Mouse (Mus musculus): Measurements from ENCODE around the gene Calhm3.
"Not testable (repeated sequence)": the region's sequence is repeated elsewhere in the genome, so short reads cannot be mapped to it uniquely, and the experiment has no call there.

Gene Calhm3

DNA sequence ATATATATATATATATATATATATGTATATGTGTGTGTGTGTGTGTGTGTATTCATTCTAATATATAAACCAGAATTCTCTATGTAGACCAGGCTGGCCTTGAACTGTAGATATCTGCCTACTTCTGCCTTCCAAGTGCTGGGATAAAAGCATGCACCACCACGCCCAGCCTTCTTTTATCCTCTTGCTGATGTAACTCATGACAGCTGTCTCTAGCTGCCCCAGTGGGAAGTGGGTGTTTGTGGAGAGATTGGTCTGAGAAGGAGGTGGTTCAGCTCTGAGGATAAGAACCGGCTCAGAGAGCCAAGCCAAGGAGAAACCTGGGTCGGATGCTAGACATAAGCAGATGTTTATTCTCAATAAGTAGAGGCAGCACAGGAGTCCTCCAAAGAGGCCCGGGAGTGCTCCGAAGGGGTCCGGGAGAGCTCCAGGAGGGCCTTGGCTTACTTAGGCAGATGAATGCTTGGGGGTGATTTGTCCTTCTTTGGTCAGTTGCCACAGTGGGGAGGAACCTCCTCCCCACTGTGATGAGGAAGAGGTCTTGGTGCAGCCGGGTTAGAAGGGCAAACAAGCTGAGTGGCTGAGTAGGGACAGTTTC lies 10.2 kb upstream of the Calhm3 start:
- DNase-seq (ENCODE audit: low spot score): no peak

DNA sequence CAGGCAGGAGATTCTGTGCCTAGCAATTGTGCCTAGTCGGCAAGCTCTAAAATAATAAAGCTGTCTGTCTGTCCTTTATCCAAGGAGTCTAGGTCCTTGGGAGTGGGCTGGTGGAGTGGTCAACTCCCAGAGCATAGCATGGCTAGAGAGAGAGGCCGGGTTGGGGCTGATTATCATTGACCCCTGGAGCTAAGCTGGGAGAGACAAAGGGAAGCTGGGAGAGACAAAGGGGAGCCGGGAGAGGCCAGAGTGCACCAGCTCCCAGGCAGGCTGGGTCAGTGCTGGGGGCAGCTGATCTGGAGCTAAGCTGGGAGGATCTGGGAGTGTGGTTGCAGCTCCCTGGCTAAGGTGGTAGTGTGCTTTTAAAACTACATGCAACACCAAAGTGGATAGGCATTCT lies 9.2 kb upstream of the Calhm3 start:
- DNase-seq (ENCODE audit: low spot score): no peak

DNA sequence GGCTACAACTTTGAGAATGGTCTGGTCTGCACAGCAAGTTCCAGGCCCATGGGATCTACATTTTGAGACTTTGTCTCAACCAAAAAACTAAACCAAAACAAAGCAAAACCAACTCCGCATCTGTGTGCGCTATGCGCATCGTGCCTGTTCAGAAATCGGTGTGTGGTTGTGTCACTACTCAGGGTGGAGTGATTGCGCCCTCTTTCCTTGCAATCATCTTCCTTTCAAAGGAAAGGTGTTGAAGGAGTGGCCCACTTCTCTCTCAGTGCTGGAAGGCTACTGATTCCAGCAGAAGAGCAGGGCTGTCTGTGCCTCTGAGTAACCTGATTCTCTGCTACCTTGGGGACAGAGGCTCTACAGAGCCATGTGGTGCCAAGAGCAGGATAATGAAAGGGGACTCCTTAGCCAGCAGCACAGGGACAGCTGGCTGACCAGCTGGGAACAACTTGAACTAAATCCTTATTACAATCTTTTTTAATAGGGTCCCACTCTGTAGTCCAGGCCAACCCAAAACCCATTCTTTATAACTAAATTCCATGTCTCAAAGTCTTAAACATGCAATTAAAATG lies 5.7 kb upstream of the Calhm3 start:
- DNase-seq (ENCODE audit: low spot score): no peak

DNA sequence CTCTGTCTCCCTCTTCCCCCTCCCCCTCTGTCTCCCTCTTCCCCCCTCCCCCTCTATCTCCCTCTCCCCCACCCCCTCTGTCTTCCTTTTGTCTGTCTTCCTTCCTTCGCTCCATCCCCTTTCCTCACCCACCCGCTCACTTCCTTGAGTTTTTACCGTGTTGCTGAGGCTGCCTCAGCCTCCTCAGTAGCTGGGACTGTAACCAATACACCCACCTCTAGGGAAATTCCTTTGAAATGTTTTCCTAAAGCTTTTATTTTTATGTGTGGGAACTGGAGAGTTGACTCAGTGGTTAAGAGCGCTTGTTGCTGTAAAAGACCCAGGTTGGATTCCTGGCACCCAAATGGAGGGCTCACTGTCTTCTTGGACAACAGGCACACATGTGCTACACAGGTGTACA lies 4.1 kb upstream of the Calhm3 start:
- no peak for DNase-seq (ENCODE audit: low spot score)

DNA sequence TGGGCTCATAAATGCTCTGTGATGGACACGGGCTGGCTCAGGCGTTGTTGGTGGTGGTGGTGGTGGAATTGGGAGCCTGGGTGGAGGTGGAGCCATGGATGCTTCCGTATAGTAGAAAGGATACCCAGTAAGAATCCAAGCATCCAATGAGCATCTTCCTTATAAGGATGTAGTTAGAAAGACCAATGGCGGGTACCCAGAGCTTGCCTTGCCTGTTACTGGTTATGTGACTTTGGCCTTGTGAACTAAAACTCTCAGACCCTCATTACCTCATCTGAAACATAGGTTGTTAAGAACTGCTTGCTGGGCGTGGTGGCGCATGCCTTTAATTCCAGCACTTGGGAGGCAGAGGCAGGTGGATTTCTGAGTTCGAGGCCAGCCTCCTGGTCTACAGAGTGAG lies 3.8 kb downstream of the Calhm3 start:
- DNase-seq (ENCODE audit: low spot score): no peak

DNA sequence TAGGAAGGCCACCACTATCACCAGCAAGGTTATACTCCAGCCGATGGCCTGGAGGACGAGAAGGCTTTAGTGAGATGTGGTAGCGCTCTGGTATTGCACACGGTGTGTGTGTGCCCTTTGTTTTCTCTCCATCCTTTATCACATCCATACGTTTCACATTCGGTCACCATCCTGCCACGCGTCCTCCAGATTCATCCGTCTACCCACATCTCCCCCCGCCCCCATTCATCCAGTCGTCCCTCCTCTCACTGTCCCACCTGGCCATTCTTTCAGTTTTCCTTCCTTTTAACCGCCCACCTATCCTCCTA lies 5.5 kb downstream of the Calhm3 start:
- no peak for DNase-seq (ENCODE audit: low spot score)

DNA sequence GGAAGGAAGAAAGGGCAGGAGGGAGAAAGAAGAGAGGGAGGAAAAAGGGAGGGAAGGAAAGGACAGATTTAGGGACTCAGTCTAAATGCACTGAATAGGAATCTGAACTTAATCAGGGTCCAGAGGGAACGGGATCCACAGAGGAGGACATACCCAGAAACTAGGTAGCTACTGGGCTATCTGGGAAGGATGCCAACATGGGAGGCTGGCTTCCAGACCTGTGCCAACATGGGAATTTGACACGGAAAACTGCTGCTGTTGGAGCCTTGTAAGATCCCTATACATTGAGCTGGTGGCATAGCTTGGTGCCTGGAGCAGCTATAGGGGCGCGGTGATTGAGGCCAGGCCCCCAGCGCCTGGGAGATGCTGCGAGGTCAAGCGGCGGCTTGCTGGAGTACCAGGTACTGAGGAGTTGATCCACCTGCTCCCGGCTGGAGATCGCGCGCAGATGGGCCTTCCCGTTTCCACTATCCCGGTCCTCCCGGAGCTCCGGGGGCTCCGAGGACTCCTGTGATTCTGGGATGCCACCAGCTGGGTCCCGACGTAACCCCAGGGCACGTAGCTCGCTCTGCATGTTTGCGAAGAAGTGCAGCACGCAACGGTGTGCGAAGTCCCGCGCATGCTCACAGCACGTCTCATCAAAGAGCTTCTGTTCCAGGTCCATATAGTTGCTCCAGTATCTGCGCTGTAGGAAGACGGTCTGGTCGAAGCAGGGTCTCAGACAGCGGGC lies 6.1 kb downstream of the Calhm3 start:
- no peak for DNase-seq (ENCODE audit: low spot score)

DNA sequence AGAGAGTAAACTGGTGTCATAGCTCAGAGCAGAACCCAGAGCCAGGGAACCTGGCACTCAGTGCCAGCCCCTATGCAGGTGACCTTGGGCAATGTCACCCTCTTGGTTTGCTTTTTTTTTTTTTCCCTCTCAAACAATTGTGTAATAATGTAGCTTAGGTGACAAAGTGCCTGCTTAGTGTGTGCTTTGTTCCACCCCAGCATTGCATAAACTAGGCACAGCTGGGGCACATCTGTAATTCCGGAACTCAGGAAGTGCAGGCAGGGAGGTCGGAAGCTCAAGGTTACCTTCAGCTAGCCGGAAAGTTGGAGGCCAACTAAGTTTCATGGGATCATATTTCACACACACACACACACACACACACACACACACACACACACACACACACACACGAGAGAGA lies 7.7 kb downstream of the Calhm3 start:
- no peak for DNase-seq (ENCODE audit: low spot score)

DNA sequence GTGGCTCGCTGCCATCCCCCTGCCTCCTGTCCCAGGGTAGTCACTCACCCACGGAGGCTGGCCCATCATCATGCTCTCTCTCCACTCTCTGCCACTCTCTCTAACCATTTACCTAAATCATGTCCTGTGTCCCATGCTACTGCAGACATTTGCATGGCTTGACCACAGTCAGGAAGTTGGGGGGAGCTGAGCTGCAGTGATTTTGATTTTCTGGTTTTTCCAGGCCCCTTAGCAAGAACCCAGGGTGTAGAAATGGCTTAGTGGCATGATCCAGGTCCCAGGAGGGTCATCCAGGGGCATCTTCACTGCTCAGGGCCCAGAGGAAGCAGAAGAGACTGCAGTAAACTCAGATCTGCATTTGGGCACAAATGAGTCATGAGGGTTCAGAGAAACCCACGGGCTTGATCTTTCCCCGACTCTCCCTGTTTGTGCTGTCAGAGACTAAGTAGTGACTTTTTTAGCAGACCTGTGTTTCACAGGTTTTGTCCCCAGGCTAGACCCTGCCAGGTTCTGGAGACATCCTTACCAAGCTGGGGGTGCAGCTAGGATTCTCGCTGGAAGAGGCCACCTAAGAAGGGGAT lies 9.2 kb downstream of the Calhm3 start:
- no peak for DNase-seq (ENCODE audit: low spot score)

DNA sequence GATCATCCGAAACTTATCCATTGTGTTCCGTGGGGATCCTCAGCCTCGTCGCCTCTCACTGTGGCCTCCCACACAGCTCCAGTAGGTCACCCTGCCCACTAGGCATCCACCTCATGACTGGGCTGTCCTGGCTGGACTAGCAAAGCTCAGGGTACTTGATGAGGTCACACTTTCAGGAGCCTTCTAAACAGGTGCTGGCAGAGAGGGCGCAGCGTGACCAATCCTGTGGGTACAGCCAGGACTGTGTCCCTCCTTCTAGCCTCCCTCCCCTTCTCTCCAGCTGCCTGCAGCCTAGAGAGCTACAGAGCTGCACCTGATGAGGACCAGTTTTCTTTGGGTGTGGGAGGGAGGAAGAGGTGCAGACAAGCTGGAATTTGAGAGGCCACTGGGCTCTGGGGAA lies 13.4 kb downstream of the Calhm3 start, which contains the start of gene Calhm1:
Gene Calhm1 (minus strand): TSS at position 101 of the 400 bp plus-strand sequence.
- no peak for DNase-seq (ENCODE audit: low spot score)

DNA sequence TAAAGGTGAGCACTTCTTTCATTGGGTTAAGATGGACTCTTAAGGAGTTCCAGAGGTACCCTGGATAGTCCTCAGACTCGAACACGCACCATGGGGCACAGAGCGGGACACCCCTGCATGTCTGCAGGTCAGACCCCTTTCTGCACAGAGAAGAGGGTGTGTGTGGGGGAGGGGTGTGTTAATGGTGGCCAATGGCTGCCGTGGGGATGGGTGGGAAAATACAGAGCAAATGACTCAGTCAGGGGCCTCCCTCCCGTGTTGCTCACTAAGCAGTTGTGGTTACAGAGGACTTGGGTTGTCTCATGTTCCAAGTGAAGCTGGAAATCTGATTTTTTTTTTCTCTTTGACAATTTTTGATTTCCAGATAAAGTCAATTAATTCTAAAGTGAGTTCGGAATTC lies 15.1 kb downstream of the Calhm3 start:
- DNase-seq (ENCODE audit: low spot score): no peak

DNA sequence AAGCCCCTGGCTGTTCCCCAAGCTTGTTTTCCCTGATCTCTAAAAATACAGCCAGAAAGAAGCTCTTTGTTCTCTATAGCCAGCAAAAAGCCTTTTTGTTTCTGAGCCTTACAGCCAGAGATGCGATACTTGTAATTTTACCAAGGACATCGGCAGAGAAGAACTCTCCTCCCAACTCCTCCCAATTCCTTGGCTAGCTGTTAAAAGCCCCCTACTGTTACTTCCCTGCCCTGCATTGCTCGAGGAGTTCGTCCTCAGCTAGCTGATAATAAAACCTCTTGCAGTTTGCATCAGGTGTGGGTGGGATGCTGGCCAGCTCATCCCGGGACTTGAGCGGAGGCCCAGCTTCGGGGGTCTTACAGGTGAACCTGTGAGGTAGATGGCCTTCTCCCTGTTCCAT lies 18.0 kb downstream of the Calhm3 start:
- DNase-seq (ENCODE audit: low spot score): not testable (repeated sequence)

DNA sequence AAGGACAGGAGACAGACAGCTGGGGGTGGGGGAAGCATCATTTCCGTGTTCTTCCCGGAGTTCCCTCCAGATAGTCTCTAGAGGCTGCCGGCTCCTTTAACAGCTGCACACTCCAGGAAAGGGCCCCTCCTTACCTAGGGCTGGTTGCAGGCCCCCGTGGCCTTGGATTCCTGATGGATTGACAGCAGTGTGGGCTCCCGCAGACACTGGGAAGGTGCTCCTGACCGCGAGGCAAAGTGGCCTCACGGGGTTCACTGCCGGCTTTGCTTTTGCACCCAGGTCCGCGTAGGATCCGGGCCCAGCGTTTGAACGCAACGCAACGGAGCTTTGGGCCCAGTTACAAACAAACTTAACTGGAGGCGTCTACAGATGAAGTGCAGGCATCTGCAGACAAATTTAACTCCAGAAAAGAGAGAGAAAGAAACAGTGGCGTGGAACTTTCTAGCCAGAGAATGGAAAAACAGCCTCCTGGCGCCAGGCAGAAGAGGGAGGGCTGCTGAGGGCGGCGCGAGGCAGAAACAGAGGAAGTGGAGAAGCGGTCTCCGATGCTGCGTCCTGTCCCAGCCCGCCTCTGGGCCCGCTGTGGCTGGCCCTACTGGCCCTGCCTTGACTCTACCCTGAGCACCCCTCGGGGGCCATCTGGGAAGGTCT lies 19.7 kb downstream of the Calhm3 start, which contains the start of gene Calhm2:
Gene Calhm2 (minus strand): TSS at position 524 of the 651 bp plus-strand sequence.
- DNase-seq (ENCODE audit: low spot score): no peak

DNA sequence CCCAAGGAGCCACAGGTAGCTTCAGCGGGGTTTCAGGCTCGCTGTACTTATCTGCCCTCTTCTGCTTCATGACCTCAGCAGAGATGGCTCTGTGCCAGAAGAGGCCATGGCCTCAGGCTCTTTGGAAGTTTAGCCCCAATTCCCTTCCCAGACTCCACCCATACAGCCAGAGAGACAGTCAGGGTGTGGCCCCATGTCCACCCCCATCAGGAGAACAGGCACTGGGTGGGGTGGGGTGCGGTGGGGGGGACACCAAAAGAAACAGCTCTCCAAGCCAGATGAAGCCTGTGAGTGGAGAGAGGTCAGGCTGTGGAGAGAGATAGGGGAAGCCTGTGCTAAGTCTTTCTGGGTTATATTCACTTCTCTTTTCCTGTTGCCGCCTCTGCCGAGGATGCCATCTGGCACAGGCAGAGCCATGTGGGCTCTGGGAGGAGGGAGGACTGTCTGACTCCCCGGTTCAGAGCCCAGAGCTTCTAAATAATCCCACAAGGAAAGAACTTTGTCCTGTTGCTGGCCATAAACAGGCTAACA lies 20.4 kb downstream of the Calhm3 start:
- DNase-seq (ENCODE audit: low spot score): no peak

DNA sequence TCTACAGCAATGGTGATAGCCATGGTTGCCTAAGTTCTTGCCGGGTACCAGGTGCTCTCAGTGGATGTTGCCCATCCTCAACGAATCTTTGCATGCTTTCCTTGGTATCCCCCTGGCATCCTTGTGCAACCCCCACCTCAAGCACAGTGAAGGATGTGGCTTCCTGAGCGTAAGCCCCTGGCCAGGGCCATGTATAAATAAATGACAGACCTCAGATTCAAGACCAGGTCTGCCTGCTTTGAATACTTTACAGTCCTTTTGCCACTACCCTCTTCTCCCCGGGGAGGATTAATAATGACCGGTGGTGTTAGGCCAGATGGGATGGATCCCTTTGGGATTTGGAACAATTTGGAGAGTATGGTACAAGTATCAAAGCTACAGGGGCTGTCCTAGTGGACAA lies 21.4 kb downstream of the Calhm3 start:
- DNase-seq (ENCODE audit: low spot score): no peak

DNA sequence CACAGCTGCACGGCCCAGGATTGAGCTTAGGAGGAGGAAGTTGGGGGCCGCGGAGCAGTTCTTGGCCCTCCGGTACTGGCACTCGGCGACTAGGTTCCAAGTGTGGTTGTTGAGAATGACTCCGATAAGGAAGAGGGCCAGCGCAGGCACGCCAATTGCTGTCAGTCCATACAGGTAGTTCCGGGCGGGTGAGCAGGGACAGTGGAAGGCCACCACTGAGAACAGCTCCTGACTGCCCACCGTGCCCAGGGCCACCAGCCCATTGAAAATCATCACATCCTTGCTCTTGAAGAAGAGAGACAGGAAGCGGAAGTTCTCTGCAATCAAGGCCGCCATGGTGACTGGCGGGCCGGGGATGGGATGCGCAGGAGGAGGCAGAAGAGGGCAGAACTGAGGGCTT lies 22.0 kb downstream of the Calhm3 start:
- no peak for DNase-seq (ENCODE audit: low spot score)

DNA sequence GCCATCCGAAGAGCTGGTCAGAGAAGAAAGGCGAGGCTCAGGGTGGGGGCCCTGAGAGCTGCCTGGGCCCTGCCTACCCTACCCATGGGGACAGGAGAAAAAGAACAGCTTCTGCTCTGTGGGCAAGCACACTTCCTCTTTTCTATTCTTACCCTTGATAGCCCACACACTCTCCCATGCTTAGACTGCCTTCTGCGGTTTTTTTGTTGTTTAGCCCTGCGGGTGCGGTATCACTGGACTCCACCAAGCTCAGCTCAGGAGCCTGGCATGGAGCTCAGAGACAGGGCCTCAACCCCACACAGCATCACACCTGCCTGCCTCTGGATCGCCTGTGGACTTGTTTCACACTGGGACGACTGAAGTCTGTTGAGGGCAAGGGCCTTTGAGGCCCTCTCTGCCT lies 24.4 kb downstream of the Calhm3 start:
- no peak for DNase-seq (ENCODE audit: low spot score)

DNA sequence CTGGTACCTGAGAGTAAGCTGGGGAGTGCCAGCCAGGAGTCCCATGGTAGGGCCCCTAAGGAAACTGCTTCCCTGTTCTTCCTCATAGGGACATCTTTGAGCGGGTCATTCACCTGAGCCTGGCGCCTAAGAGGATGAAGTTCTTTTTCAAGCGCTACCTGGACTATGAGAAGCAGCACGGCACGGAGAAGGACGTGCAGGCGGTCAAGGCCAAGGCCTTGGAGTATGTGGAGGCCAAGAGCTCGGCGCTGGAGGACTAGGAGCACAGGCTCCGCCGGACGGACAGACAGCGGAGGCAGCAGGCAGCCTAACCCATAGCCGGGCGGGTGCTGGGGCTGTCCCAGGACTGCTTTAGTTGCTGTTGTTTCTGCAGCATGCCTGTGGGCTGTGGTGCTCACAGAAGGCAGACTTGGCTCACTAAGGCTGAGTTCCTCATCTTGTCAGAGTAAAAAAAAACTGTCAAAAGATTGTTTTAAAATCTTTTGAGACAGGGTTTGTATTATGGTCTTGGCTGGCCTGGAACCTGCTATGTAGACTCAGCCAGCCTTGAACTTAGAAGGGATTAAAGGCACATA lies 26.9 kb downstream of the Calhm3 start:
- DNase-seq (ENCODE audit: low spot score): no peak

DNA sequence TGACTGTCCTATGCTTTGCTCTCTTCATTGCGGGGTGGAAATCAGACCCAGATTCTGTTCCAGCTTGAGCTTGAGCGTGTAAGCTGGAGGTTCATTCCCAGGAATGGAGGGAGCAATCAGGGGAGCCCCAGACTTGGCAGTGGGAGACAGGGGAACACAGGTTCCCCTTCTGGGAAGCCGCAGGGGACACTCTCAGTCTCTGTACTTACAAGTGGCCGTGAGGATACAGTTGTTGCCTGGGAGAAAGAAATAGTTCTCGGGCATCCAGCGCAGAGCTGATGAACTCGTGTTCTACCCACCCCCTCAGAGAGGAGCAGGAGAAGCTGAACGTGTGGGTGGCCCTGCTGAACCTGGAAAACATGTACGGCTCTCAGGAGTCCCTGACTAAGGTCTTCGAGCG lies 28.7 kb downstream of the Calhm3 start:
- DNase-seq (ENCODE audit: low spot score): no peak

DNA sequence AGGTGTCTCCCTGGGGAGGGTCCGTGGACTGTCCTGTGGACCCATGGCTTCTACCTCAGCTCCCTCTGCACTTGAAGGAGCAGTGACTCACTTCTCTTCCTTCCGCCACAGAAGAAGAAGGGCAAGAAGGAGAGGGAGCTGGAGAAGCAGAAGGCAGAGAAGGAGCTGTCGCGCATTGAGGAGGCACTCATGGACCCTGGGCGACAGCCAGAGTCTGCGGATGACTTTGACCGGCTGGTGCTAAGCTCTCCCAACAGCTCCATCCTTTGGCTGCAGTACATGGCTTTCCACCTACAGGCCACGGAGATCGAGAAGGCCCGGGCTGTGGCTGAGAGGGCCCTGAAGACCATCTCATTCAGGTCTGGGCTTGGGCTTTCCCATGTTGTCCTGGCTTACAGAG lies 29.4 kb downstream of the Calhm3 start:
- no peak for DNase-seq (ENCODE audit: low spot score)

DNA sequence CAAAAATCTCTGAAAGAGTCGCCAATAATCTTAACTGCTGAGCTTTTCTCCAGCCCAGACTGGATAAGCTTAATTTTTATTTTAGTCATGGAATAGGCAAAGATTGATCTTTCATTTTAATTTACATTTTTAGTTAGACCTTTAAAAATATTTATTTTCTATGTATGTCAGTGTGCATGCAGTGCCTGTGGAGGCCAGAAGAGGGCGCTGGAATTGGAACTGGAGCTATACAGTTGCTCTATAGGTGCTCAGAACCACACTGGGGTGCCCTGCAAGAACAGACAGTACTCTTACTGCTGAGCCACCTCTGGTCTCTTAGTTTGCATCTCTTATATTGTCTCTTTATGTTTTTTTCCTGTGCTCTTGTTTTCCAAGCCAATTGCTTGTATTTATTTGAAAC lies 34.8 kb downstream of the Calhm3 start:
- DNase-seq (ENCODE audit: low spot score): no peak

DNA sequence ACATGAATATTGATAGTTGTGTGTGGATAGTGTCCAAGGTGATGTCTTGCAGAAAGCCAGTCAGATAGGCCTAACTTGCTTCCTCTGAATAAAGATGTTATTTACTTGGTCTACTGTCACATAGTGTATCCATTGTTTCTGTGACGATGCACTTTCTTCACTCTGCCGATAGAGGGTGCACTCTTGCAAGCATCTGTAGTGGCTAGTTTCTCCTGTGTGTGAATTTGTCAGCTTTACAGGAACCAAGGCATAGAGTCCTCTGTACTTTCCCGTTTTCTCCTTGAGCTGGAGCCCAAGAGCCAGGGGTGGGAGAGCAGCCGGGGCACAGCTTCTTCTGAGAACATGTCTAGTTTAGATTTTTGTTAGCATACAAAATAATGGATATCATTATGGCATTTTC lies 36.5 kb downstream of the Calhm3 start:
- DNase-seq (ENCODE audit: low spot score): no peak

Data from ovary, adult 18-20 months (tissue).